Comparison of ENCODE assay signal across 8 mouse cellular contexts in genomic region chr1:188660339-188660738, GRCm38 (mm10).
DNase-seq lines count a peak whose midpoint lies in the region; ATAC-seq and TF ChIP-seq lines count a peak whose summit lies in the region.

No protein-coding gene starts in this region.

- H3K9me3 ChIP-seq in lung, embryonic 15.5 days: no peaks in the 10 kb centered on the region
- H3K9me3 ChIP-seq in forebrain, postnatal 0 days (ENCODE audit: low read length): no peaks in the 10 kb centered on the region
- H3K9me3 ChIP-seq in limb, embryonic 13.5 days: no peaks in the 10 kb centered on the region
- no peaks in the 10 kb centered on the region for H3K9me3 ChIP-seq in stomach, embryonic 15.5 days

- 22% methylated on average over 3 of the region's 3 CpGs for WGBS in lung, embryonic 15.5 days
- WGBS in forebrain, postnatal 0 days: 6% methylated on average over 3 of the region's 3 CpGs
- WGBS in limb, embryonic 13.5 days: 11% methylated on average over 3 of the region's 3 CpGs
- WGBS in stomach, embryonic 15.5 days: 20% methylated on average over 3 of the region's 3 CpGs
- 29% methylated on average over 3 of the region's 3 CpGs for WGBS in thymus, adult 2 months

- DNase-seq in lung, adult 18-20 months: no peak
- no peak for DNase-seq in forebrain, postnatal 0 days
- no peak for DNase-seq in thymus, adult 2 months
- DNase-seq in thymus, adult 18-20 months: no peak
- no peak for DNase-seq in testis, postnatal 14 days (ENCODE audit: low spot score)

- peaks cover 15% of the 10 kb centered on the region for H3K4me1 ChIP-seq in lung, embryonic 15.5 days
- 0 out of 2 replicates have a peak, but pooled peaks cover 5% of the 10 kb centered on the region for H3K4me1 ChIP-seq in forebrain, postnatal 0 days (ENCODE audit: insufficient read depth)
- H3K4me1 ChIP-seq in limb, embryonic 13.5 days: peaks cover 17% of the 10 kb centered on the region
- H3K4me1 ChIP-seq in stomach, embryonic 15.5 days: no peaks in the 10 kb centered on the region
- H3K4me1 ChIP-seq in thymus, adult 2 months (replicated peaks; ENCODE audit: control insufficient read depth, insufficient read depth, low read length): no peaks in the 10 kb centered on the region

- no peaks in the 10 kb centered on the region for H3K27me3 ChIP-seq in lung, embryonic 15.5 days
- H3K27me3 ChIP-seq in forebrain, postnatal 0 days (ENCODE audit: insufficient read depth, low read length): 0 out of 2 replicates have a peak, but pooled peaks cover 3% of the 10 kb centered on the region
- H3K27me3 ChIP-seq in limb, embryonic 13.5 days: peaks cover 7% of the 10 kb centered on the region; the same call in 1 of the 2 replicates
- H3K27me3 ChIP-seq in stomach, embryonic 15.5 days (replicated peaks): no peaks in the 10 kb centered on the region
- H3K27me3 ChIP-seq in thymus, adult 2 months (ENCODE audit: control insufficient read depth, insufficient read depth, low read length): no peaks in the 10 kb centered on the region

- TF ChIP-seq CTCF in forebrain, postnatal 0 days (IDR thresholded peaks at IDR 0.05; ENCODE audit: low read depth): no peak
- TF ChIP-seq CTCF in thymus, adult 2 months (IDR thresholded peaks at IDR 0.05; ENCODE audit: borderline replicate concordance, control insufficient read depth, extremely low read depth, insufficient read depth, low read length, poor library complexity): no peak

- peak overlapping the region; percentile 47; the same call in 1 of the 2 replicates for H3K27ac ChIP-seq in lung, embryonic 15.5 days
- no peak overlapping the region for H3K27ac ChIP-seq in forebrain, postnatal 0 days (ENCODE audit: low read depth, low read length)
- no peak overlapping the region for H3K27ac ChIP-seq in limb, embryonic 13.5 days
- H3K27ac ChIP-seq in stomach, embryonic 15.5 days: no peak overlapping the region
- H3K27ac ChIP-seq in thymus, adult 2 months (ENCODE audit: control insufficient read depth, insufficient read depth, low read length): no peak overlapping the region

- peak overlapping the region; percentile 44 for H3K4me2 ChIP-seq in lung, embryonic 15.5 days
- H3K4me2 ChIP-seq in forebrain, postnatal 0 days (ENCODE audit: low read depth): peak overlapping the region; percentile 37
- peak overlapping the region; percentile 63 for H3K4me2 ChIP-seq in limb, embryonic 13.5 days (replicated peaks)
- peak overlapping the region; percentile 31 for H3K4me2 ChIP-seq in stomach, embryonic 15.5 days

- peak overlapping the region; percentile 21; the same call in 1 of the 2 replicates for H3K4me3 ChIP-seq in lung, embryonic 15.5 days
- no peak overlapping the region for H3K4me3 ChIP-seq in forebrain, postnatal 0 days (ENCODE audit: low read depth, low read length)
- H3K4me3 ChIP-seq in limb, embryonic 13.5 days: peak overlapping the region; percentile 29
- peak overlapping the region; percentile 11; the same call in 1 of the 2 replicates for H3K4me3 ChIP-seq in stomach, embryonic 15.5 days (replicated peaks)
- H3K4me3 ChIP-seq in thymus, adult 2 months (ENCODE audit: control insufficient read depth, insufficient read depth, low read length): no peak overlapping the region

- no peak for TF ChIP-seq POLR2A in thymus, adult 2 months (IDR thresholded peaks at IDR 0.05; ENCODE audit: control insufficient read depth, extremely low read depth, insufficient read depth, low read length, poor library complexity)

- H3K36me3 ChIP-seq in lung, embryonic 15.5 days: no peaks in the 10 kb centered on the region
- no peaks in the 10 kb centered on the region for H3K36me3 ChIP-seq in forebrain, postnatal 0 days (ENCODE audit: insufficient read depth)
- no peaks in the 10 kb centered on the region for H3K36me3 ChIP-seq in limb, embryonic 13.5 days
- H3K36me3 ChIP-seq in stomach, embryonic 15.5 days: no peaks in the 10 kb centered on the region
- H3K36me3 ChIP-seq in thymus, adult 2 months (ENCODE audit: control insufficient read depth, insufficient read depth, low read length): no peaks in the 10 kb centered on the region

- 0 out of 2 replicates have a peak overlapping the region, but pooled peaks have one; percentile 19 for H3K9ac ChIP-seq in lung, embryonic 15.5 days
- no peak overlapping the region for H3K9ac ChIP-seq in forebrain, postnatal 0 days
- H3K9ac ChIP-seq in limb, embryonic 13.5 days: peak overlapping the region; percentile 14; the same call in 1 of the 2 replicates
- no peak overlapping the region for H3K9ac ChIP-seq in stomach, embryonic 15.5 days

- peak; percentile 64; the same call in 1 of the 2 replicates for ATAC-seq in lung, embryonic 15.5 days (ENCODE audit: borderline replicate concordance, extremely low read depth, low FRiP score, low TSS enrichment)
- ATAC-seq in forebrain, postnatal 0 days: peak; percentile 45; the same call in 1 of the 2 replicates
- ATAC-seq in limb, embryonic 13.5 days (ENCODE audit: low FRiP score, low read depth): peak; percentile 57; the same call in 1 of the 2 replicates
- no peak; the same call in 1 of the 2 replicates for ATAC-seq in stomach, embryonic 15.5 days (ENCODE audit: insufficient read depth, low FRiP score, low read depth)

Comparison
In these comparisons a context has a peak if more than half of its experiments do, and no peak if none do; other contexts are left out.
1. H3K4me3 ChIP-seq: peak in lung, embryonic 15.5 days (single experiment), limb, embryonic 13.5 days (single experiment) and stomach, embryonic 15.5 days (single experiment); none in forebrain, postnatal 0 days (single experiment) and thymus, adult 2 months (single experiment).
2. H3K9ac ChIP-seq: peak in lung, embryonic 15.5 days (single experiment) and limb, embryonic 13.5 days (single experiment); none in forebrain, postnatal 0 days (single experiment) and stomach, embryonic 15.5 days (single experiment).
3. Peak in every context shown above with its lines, with median percentiles within 50 percentile points of each other: H3K4me2 ChIP-seq.